Mouse (Mus musculus) kidney, postnatal 10 days (tissue): ENCODE data around the gene Bmp7.
A peak's percentile ranks its signal among the peaks of the same experiment; 100 is the strongest.

ENCODE experiments used
- DNase-seq: peaks from one replicate; pipeline ENCODE4 v3.0.0; 2021; ENCODE audit warnings: mixed read lengths

Gene Bmp7

DNA sequence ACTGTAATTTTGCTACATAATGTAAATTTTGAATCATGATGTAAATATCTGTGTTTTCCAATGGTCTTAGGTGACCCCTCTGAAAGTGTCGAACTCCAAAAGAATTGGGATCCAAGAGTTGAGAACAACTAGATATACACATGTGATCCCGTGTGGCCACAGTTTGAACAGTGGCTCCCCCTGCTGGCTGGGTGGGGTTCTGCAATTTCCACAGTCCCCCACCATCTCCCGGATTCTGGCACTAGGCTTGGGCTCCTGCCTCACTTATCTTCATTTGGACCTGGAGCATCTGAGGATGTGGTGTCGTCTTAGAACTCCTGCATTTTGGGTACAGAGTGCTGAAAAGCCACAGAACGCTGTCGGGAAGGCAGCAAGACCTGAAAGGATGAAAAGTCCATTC lies 91.9 kb downstream of the Bmp7 start:
- DNase-seq: no peak

DNA sequence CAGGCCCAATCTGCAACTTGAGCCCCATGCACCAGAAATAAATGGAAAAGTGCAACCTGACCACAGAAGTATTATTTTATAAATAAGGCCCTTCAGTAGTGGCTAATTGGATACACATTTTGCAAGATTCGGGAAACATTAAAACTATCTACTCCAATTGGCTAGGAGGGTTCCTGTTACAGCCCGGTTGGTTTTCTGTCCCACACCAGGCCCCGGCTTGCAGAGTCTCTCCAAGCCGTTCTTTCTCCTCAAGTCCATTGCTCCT lies 93.9 kb downstream of the Bmp7 start:
- no peak for DNase-seq

DNA sequence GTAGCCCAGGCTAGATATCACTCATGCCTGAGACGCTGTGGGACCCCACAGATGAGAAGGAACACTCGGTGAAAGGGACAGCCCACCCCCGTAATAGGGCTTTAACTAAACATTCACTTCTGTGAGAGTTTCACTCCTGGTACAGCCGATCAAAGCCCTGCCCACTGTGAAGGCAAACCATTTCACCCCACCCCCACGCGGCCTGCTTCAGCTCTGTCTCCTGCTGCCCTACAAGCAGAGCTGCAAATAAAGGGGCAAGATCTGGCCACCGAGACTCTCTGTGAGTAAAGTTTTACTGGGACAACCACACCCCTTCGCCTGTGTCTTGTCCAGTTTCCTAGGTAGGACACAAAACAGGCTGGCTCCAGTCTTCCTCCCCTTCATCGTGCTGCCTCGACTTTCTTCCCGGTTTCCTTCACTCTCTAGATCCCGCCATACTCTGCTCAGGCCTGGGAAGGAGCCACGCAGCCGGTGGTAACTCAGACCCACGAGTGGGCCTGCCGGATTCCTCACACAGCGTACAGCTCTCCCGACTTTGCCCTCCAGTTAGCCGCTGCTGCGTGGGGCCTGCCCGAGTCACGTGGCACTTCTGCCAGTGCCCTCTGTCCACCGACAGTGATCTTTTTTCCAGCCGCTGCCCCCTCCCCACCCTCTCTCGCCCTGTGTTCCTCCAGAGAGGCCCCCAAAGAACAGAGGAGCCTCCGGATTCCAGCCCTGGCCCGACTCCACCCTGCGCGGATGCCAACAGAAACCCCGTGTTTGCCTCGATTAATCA lies 94.4 kb downstream of the Bmp7 start:
- DNase-seq: peak; percentile 32

DNA sequence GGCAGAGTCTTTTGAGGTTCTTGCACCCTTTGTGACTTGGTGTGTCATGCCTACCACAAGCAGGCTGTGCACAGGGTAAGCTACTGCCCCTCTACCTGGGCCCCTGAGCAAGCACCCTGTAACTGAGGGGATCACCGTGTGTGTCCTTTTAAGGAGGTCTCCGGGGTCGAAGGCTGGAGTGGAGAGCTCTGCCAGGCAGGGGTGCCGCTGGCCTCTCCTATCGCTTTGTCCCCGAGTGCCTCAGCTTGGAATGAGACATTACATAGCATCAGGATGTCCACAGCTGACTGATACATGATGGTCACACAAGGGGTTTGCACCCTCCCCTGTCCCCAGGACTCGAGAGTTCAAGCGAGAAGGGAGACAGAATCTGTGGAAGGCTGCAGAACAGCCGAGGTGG lies 96.2 kb downstream of the Bmp7 start:
- DNase-seq: no peak

DNA sequence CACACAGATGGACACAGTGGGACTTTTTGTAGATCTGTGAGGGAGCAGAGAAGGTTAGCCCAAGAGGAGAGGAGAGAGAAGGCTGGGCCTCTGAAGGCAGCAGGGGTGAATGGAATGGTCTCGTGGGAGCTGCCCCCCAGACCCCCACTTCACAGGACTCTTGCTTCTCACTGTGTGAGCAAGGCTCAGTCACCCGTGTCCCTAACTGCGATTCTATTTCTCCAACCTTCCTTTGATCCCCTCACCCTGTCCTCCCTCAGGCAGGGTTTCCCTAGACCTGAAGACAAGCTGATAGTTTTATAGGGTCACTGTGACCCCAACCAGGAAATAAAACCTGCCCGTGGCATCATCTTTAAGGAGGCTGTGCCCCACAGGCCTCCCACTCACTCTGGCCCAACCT lies 97.8 kb downstream of the Bmp7 start:
- no peak for DNase-seq

DNA sequence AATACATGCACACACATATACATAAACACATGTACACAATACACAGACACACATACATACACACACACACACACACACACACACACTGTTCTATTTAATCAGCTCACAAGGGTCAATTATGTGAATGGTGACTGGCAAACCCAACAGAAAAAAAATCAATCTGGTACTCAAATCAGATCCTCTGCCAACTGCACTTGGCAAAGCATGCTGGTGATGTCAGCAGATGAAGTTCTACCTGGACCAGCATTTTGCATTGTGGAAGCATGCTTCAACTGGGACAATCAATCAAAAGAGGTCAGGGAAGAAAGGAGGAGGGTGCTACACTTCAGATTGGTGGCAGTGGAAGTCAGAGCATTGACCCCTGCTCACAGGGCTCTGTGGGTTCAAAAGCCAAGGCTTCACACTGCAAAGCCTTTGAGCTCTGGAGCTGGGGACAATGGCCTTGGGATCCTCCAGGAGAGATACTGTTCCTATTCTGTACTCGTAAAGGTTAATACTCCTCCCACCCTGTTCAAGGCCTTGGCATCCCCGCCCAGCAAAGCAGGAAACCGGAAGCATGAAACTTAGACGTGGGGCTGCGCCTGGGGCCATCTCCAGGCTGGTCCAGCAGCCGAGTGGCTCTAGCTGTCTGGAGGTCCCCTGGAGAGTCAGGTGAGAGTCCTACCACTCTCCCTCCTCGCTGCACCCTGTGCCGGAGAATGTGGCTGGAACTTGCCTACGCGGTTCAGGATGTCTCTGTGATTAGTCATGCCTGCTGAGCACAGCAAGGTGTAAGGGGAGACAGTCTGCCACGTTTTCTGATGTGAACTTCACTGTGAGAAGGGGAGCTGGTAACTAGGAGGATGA lies 99.0 kb downstream of the Bmp7 start:
- DNase-seq: no peak

DNA sequence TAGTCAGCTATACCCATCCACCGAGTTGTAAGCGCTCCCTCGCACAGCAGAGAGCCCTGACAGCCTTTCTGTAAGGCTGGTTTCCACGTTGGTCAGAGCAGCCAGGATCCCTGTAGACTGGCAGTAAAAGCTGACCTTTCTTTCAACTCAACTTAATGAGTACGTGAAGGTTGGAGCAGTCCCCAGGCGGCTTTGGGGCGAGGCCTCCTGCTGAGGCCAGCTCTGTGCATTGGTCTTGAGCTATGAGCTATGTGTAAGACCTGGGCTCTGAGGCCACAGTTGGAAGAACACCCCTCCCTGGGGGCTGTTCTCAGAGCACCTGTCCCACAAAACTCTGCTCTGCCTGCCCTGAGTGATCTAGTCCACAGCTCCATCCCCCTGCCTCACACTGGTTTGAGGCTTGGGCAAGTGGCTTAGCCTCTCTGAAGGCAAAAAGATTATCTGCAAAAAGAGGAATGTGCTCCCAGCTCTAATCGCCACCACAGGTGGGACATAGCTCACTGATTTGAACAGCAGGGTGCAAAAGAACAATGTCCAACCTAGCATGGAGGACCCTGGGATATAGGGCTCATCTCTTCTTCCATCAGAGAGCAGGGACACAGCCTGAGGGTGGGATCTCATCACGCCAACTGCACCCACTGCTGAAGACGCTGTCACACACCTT lies 100.7 kb downstream of the Bmp7 start:
- DNase-seq: no peak

DNA sequence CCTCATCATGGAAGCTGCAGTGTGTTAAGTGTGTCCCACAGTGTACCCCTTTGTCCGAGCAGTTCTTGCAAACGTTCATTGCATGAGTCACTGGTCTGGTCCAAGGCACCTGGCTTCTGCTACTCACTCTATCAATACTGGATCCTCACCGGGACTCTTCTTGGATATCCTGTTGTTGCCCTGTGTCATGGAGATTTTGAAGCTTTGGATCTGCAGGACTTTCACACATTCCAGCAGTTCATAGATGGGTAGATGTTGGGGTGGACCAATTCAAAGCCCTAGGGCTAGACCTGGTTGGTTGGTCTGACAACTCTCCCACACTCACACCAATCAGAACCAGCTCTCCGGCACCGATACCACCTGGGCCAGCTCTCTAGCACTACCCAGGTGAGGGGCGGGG lies 103.6 kb downstream of the Bmp7 start:
- no peak for DNase-seq

DNA sequence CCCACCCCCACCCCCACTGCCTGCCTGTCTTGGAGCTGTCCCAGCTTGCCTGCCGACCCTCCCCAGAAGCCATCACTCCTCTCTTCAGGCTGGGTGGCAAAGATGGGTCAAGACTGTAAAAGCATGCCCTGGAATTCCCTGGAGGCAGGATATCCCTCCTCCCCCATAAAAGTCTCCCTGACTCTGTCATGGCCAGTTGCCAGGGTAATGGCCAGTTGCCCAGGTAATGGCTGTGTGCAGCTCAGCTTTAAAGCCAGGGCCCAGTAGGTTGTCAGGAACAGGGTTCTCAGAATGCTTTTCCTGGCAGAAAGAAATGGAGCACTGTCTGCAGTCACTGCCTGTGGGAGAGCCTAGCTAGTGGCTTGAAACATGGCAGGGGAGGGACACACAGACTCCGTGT lies 106.9 kb downstream of the Bmp7 start:
- DNase-seq: peak; percentile 84

DNA sequence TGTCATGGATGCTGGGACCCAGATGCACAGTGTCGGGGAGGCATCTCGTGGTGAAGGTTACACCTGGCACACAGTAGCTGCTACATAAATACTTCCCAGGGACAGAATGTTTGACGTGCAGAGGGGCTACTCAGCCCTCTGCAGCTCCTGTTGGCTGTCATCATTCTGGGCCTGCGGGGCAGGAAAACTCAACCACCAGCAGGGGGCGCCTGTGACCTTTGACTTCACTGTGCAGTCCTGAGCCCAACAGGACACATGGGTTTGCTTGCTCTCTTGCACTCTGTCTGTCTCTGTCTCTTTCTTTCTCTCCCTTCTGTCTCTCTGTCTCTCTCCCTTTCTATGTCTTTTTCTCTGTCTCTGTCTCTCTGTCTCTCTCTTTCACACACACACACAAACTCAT lies 108.4 kb downstream of the Bmp7 start:
- peak; percentile 89 for DNase-seq

DNA sequence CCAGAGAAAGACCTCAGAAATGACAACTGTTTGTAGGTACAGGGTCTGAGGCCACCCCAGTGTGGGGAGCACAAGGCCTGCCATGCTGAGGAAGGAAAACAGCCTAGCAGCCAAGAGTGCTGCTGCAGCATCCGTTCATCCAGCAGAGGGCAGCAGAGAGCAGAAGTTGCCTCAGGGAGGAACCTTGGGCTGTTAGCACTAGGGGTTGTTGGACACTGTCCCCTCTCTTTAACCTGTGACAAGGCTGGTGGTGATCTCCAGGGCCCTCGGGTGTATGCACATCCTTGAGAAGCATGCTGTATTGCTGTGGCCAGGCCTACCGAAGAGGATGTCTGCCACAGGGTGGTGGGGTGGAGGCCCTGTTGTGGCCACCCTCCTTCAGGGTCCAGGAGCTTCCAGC lies 109.0 kb downstream of the Bmp7 start:
- peak; percentile 94 for DNase-seq

DNA sequence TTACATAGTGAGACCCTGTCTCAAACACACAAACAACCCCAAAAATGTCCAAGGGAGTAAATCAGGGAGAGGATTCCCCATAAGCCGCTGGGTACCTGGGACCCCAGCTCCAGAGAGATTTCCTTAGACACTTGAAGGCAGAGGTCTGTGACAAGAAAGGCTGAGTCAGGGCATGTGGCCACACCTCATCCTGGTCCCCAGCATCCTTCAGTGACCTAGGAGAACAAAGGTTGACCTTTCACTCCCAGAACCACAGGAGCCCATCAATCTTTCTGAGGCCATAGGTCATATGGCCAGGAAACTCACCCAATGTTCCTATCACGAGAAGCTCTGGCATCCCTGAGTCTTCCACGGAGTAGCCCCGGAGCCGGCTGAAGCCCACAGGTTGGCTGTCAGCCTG lies 111.9 kb downstream of the Bmp7 start:
- DNase-seq: no peak

DNA sequence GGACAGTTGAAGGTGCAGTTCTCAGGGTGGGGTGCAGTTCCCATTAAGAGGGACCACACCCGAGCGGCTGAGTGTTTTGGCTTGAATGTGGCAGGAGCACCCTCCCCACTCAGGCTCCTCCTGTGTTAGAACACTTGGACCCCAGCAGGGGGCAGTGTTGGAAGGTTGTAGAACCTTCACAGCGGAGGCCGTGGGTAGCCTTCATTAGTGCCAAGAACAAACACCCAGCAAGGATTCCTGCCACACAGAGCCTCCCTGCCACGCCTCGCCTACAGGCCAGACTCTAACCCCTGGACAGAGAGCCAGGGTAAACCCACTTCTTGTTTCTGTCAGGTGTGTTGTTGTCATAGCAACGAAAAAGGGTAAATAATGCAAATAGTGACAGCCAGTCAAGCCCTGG lies 112.6 kb downstream of the Bmp7 start:
- peak; percentile 55 for DNase-seq

DNA sequence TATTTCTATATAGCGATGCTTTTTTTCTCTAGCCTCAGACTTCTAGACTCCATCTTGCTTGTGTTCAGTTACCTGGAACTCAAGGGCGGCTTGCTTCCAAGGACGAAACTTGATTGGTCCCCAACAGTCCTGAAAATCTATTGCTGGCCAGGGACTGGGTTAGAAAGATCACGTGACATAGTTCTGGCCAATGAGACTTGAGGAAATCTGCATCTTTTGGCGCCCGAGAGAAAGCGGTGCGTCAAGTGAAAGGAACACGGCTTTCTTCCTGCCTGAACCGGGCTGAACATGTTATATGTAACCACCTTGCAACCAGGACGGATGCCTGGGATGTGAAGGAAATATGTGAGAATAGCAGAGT lies 114.4 kb downstream of the Bmp7 start:
- no peak for DNase-seq

DNA sequence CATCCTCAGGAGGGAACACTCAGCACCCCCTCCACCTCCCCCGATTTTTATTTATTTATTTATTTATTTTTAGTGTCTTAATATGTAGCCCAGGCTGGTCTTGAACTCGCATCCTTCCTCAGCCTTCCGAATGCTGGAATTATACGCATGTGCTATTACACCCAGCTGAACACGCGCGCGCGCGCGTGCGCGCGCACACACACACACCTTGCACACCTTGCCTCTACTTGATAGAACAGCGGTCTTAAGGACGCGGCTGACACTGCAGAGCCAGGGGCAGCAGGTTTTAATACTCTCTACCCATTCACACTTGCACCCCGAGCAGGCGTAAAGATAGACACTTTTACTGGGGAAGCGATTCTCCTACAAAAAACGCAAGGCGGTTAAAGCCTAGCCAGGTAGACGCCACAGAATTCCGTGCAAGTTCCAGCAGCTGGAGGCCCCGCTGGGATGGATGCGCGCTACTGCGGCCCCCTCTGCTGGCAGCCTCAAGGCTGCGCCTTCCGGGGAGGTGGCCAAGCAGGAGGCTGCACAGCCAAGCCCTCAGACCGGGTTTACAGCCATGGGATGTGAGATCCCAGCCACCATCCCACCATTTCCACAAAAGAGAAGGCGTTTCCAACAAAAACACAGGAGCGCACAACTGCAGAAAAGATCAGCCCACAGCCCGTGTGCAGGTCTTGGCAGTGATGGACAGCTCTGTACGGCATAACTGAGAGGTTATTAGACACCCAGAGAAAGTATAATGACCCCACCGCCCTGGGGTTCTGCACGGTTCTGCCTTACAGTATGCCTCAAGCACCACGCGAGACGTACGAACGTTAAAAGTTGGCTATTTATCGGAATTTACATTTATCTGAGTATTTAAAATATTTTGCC lies 115.0 kb downstream of the Bmp7 start:
- DNase-seq: peak; percentile 84

DNA sequence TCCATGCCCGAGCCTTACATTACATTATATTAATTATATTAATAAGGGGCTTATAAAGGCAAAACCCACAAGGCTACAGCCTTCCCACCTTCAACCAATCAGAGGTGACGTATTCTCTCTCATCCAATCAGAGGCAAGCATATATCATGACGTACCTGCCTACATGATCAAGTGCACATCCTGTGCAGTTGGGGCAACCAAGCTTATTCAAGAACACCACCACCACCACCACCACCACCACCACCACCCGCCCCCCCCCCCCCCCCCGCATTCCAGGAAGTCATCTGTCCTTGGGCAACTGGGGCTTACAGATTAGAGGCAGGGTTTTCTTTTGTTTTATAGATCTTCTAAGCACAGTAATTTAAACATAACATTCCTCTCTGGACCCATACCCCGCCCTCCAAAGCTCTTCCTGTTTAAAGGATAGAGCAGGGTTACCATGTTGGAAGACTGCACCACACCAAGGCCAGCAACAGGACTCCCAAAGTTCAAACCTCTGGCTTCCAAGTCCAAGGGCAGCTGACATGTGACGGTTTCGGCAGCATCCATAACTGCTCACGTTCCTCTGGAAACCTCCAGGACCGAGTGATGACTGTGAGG lies 121.4 kb downstream of the Bmp7 start:
- DNase-seq: no peak
